Mouse (Mus musculus): Measurements from ENCODE around the gene Tll2.

Gene Tll2

DNA sequence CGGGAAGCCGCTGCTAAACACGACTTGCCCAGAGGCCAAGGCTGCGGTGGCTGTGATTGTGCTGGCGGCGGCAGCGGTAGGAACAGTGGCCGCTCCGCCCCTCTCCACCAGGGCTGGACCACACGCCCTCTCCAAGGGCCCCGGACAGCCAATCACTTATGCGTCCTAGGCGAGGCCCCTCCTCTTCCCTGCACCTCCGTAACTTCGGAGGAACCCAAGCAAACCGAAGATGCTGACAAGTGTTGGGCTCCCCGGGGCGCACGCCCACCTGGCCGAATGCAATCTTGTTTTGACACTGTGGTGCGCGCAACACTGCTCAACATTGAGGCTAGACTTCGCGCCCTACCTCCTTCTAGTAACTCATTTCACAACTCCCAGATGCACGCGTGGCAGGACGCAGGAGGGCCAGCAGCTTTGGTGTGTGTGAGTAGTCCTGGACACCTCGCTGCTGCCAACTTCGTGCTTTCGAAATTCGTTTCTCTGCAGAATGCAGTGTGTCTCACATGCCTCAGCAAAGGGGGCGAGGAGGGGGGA lies at the start of gene Tll2:
Gene Tll2, minus strand, starts transcription at position 25 of the 534 bp plus-strand sequence.
- DNase-seq, result peak; percentile 30 to 38

DNA sequence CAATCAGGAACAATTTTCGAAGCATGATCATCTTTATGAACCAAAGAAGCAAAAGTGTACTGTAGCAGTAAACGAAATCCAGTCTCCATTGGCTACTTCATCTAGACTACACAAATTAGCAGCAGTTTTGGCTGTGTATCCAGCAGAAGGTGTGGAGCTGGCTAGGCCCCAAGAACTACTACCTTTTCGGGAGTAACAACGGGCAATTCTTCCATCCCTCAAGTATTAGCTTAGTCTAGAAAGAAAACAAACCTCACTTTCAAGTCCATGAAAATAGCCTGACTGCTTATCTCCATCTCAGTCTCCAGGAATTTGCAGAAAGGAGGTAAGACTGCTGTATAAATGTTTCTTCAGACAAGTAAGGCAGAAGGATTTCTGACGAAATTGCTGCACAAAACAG lies 47.9 kb upstream of the Tll2 start:
- no peak for DNase-seq

DNA sequence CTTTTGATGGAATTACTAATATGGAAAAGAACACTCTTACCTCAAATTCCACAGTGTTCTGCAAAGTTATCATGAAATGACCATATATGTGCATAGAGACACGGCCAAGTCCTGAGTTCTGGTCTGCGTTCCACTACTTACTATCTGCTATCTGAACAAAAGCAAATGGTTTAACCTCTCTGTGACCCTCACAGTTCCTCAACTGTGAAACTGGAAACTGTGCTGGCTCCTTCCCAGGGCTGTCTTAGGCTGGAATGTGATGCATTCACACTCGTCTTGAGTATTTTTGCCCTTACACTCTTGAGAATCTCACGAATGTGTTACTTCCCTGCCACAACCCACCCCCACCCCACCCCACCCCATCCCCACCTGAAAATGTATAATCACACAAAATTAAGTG lies 42.3 kb upstream of the Tll2 start:
- no peak for DNase-seq

DNA sequence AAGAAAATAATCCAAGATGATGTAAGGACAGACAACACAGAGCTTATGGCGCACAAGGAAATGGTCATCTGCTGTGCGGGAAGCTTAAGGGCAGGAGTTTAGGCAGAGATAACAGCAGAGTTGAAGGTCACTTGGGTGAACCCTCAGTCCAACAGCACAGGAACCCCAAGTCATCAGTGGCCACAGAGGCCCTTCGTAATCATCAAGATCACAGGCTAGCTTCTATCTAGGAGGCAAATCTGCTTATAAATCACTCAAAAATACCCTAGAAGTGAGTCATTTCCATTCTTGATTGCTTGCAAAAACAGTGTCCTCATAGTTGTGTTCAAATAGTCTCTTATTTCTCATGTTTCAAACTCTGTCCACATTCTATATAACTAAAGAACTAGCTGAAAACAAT lies 41.6 kb upstream of the Tll2 start:
- DNase-seq, result no peak

DNA sequence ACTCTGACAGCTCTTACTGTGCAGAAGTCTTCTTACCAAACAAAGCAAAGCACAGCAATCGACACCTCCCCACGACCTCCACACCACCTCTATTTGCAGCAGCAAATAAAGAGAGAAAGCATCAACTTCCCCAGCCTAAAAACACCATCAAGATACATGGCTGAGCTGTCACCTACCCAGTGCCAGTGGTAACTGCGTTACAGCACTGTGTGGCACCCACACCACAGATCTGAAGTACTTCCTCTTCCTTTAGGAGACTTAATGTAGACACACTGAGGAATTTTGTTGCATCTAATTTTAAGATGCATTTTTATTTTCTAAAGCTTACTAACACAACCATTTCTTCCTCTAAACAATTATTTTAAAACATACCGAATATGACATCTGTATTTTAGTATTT lies 39.6 kb upstream of the Tll2 start:
- no peak for DNase-seq

DNA sequence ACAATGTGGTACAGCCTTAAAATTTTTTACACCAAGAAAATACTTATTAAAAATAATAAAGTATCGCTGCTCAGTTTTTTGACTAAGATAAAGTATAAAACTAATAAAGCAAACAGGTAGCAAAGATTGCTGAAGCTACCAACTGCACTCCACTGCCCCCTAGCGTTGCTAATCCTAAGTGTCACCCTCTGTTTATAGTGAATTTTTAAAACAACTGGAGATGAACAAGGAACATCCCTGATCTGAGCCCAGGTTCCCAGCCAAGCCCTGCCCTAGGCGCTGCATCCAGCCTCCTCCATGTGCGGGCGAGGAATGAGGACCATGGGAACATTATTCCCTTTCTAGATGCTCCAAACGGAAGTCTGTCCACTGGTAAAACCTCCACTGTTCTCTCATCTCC lies 37.9 kb upstream of the Tll2 start:
- peak; percentile 69 to 73 for DNase-seq

DNA sequence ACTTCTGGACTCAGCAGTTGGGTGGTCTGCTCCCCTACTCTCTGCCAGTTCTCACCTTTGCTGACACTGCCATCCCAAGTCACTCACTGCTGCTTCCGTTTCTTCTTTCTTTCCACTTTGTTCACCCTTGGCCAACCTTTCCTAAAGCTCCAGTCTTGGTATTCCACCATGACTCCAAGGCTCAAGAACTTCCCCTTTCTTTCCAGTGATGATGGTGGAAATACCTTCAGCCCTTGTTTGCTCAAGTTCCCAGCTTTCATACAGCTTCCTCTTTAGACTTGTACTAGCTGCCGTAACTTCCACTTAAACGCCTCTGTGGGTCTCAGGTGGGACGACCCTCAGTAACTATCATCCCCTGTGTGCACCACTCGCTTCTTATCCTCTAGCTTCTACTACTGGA lies 35.4 kb upstream of the Tll2 start:
- no peak for DNase-seq

DNA sequence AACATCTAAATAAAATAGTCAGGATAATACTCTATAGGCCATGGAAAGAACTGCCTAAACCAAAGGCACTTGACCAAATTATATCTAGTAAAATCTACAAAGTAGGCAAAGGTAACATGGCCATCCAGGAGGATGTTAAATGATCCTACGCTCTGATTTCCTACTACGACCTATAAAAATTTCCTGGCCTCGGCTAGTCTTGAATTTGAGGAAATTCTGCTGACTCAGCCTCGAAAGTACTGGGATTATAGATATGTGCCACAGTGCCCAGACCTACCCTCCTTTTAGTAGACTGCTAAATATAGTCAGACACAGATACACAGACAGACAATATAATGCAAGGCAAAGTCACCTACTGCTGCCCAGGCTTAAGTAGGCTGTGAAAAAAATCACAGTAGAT lies 27.1 kb upstream of the Tll2 start:
- no peak for DNase-seq

DNA sequence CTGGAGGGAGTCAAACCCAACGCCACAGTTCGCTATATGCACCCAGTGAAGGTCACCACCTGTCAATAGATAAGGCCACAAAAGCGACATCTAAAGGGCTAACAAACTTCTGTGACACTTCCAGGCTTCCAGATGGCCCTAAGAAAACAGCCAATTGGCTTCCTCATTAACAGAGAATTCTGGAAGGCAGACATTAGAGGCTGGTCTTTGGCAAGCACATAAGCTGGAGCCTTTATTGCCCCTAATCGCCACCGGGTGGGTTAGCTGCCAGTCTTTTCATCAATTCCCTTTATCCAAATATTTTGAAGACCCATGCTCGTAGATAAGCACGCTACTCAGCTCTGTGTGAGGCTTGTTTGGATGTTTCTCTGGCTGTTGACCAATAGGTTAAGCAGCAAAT lies 1.7 kb upstream of the Tll2 start:
- no peak for DNase-seq

DNA sequence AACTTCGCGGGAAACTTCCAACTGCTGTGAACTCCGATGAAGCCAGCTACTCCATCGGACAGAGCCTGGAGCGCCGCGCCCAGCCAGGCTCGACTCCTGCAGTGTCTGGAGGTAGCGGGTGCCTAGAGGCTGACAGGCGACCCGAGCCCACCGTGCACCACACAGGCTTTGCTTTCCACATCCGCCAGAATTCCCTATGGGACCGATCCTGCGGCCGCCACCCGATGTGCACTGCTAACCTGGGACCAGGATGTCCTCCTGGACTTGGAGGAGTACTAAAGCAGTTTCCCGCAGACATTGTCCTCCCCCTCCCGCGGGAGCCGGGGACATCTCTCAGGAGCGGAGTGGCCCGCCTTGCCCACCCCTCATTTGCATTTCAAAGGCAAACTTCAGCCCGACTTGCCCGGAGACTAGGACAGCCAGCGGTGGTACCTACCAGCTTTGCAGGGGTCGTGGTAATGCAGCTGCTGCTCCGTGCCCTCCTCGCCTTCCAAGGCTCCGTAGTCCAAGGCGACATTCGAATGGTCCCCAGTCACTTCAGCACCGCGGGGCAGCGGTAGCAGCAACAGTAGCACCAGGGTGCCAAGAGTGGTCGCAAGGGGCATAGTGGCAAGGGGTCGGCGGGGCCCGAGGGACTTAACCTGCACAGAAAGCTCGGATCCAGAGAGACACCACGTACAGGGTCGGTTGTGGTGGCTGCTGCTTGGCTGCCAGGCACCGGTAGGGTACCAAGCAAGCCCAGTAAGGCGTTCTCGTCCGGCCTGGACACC lies 409 bp downstream of the Tll2 start:
- peak in 1 of 2 experiments; percentile 14 for DNase-seq

DNA sequence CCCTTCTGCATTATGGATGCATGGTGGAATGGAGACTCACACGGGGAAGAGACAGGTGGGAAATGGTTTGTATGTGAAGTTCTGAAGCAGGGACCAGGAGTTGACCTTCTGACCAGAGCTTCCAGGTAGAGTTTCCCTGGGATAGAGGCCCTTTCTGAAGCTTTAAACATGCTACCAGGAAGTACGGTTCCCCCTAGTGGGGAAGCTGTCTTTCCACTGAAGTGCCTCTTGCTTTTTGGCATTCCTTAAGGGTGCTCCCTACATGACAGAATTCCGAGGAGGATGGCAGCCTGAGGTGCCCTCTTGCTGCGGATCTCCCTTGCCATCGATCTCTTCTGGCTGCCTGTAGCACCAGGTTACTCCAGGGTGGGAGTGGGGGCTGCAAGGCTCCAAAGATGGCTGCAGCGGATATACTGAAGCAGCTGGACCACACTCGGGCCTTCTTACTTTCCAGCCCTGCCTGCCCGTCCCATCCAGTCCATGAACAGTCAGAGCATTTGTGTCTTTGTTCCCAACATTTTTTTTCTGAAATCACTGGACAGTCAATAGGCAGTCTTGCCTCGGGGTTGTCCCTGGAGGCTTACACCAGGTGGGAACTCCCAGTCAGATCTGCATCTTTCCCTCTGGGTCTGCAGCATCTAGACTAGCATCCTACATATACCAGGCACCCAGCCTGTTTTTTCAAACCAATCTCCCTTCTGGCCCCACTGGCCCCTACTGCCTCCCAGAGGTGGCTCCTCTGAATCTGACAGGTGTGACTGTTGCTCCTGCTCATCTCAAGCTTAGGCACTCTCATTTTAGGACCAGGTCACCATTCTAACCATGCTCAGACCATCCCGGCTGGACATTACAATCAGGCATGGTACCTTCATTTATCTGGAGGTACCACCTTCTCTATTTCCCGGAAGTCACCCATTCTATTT lies 2.2 kb downstream of the Tll2 start:
- no peak for DNase-seq

DNA sequence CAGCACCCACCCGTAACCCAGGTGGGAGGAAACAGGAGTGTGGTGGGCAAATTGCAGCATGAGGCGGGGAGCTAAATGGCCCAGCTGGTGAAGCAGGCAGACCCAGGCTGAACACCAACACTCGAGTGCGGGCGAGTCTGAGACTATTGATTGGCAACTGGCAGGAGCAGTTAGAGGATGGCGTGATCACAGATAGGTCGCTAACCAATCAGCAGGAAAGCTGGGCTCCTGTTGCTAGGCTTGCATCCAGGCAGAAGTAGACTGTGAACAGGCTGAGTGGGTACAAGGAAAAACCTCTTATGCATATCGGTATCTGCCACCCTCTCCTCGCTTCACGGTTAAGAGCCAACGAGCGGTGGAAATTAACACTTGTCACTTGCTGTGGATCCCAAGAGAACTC lies 9.0 kb downstream of the Tll2 start:
- no peak for DNase-seq

DNA sequence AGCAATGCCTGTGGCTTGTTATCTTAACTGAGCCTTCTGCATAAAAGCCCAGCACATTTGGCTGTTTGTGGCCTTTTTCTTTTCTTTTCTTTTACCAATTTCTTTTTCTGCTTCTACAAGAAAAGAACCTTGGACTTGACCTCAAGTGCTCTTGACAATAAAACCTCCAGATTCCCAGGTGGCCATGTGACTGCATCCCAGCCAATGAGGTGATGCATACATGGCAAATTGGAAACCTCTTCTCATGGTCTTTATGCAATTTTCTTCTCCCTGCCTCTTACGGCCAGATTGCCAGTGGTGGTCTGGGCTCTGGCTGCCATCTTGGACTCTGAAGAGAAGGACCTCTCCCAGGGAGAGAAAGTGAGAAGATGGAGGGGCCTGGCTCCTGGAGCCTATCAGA lies 13.3 kb downstream of the Tll2 start:
- no peak for DNase-seq

DNA sequence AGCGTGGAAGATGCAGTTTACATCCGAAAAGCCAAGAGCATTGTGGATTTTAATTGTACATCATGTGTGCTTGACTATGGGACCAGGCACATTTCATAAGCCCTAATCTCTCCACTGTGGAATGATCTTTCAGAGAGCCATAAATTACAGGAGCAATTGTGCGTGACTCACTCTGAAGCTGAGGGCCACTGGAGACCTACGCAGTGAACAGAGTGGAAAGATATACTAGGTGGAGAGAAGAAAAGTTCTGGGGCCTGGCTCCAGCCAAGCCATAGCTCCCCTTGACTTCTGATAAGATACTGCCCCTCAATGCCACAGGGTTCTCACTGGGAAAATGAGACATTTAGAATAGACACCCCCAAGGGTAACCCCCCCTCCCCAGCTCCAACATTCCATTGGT lies 13.7 kb downstream of the Tll2 start:
- no peak for DNase-seq

DNA sequence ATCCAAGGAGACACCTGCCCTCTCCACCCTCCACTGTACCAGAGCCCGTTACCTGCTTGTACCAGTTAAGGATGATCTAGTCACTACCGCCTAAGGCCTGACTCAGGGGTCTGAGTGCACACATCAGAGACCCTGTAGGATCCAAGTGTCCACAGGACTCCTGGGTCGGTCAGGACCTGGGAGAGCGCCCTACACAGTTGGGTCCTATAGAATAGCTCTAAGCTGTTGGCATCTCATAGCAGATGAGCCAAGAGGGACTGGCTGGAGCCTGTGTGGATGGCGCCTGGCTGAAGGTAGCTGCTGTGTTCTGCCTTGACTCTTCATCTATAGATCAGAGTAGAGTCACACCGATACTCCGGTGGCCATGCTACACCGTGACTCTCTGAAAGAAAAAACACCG lies 14.9 kb downstream of the Tll2 start:
- DNase-seq, result no peak

DNA sequence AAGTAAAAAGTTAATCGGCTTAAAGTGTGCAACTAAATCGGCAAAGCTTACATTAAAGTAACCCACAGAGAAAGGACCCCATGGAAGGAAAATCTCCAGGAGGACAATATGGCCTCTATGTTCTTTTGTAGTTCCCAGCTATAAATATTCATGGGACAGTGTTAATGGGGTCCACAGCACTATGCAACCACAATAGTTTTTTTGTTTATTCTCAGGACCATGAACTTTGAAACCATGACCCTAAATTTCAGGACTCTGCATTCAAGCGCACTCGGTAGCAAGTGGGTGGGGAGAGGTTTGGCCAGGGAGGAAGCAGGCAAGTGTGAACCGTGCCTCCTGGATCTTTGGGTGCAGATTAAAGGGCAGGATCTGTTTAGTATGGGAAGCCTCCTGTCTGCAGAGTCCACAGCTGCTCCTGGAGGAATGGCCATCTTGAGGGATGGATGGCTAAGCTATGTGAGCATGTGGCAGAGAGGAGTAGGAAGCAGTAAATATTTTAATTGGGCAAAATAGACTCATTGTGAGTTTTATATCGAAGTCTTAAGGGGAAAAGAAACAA lies 15.7 kb downstream of the Tll2 start:
- DNase-seq, result no peak

DNA sequence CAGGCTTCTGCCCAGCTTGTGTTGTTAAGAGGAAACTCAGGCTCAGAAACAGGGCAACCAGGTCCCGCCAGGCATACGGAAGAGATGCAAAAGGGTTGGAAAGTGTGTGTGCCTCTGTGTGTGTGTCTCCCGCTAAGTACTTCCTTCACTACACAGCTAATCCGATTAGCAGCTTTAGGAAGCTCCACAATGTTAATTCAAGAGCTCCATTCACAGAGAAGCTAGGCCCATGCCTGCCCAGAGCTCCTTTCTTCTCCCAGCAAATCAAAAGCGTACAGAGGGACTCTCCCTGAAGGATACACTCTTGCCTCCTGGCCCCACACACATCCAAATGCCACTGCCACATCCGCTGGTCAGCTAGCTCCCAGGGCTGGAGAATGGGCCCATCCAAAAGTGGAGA lies 29.3 kb downstream of the Tll2 start:
- DNase-seq, result no peak

DNA sequence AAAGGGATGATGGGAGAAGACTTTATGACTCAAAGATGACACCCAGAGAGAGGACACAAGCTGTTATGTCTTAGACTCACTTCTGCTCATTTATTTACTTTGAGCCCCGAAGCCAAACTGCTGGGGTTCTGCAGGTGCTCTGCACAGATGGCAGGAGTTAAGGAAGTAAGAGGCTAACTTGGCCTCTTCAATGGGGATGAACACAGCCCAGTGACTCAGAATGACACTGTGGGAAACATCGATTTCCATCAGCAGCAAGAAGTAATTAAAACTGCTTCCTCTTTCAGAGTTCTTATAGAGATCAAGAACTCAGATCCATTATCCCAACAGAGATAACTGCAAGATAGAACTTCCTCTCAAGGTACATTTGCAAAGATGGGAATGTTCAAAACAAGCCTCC lies 29.8 kb downstream of the Tll2 start:
- no peak for DNase-seq

DNA sequence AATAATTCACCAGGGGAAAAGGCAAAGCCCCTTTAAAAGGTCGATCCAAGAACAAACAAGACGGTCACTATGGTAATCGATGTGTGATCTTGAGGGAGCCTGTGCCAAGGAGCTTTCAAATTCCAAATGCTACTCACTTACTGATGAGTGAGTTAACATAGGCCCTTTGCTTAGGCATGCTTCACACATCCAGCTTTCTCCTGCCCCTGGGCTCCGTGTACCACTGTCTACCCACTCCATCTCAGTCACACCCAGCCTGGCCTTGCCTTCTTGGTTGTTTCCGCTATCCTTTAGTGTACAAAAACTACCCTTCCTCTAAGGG lies 40.8 kb downstream of the Tll2 start:
- no peak for DNase-seq

DNA sequence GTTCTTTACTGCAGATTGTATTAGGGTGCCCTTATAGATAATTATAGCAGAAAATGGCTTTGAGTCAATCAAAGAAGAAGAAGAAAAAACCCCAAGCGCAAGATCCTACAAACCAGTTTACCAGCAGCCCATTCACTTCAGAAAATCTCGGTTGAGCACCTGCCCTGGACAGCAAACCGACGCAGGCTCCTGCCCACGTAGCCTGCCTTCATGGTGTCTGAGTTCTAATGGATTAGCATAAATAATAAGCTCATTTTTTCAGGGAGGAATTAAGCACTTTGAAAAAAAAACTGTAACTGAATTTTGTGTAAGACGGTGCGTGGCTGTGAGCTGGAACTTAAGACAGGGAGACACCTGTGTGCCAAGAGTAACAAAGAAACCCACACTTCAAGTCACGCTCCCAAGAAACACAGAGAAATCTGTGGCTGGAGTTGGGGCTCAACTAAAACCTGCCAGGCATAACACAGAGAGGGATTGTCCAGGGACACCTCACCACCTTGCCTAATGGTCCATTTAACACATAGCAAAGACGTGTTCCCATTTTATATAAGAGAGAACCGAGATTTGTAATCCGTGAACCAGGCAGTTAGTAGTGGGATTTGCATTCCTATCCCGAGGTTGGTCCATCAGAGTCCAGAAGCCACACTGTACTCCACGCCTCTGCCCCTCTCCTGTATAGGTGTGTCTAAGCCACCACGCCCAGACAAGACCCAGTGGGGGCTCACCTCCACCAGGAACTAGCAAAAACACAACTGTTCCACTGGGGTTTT lies 41.3 kb downstream of the Tll2 start:
- no peak for DNase-seq

DNA sequence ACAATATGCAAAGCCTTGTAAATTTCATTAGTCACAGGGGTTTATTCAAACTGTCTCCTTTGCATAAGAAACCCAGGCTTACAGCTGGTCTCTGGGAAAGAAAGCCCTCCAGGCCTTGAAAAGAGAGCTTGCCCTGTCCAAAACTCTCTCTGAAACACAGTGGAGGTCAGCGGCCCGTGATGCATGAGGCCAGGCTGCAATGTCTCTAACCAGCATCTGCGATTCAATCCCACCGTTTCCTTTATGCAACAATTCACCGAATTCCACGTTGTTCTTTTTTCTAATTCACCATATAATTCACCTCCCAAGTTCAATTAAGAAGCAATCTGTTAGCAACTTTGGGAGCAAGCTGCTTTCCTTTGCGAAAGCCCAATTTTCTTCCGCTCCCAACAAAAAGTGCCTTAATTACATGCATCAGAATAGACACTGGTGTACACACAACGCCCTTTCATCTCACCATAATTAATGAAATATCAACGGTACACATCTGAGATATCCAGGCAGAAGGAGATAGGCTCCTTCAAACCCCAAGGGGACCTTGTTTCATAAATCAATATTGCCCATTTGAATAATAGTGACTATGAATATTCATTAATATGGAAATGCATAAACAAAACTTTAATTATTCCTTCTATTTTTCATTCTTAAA lies 42.1 kb downstream of the Tll2 start:
- DNase-seq, result no peak

DNA sequence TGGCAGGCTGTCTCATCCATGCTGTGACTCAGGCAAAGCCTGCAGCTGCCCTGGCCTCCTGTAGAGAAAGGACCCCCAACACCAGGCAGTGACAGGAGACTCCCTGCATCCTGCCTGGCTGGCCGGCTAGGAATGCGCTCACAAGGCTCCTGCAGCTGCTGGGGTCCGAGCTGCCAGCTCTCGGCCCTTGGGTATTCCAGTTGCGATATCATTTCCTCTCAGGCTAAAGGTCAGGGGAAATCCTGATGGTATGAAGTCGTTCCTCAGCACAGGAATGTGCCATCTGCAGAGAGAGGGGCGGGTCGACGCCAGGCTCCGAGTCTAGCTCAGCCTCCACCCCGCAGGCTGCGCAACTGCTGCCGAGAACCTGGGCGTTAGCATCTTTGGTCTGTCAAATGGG lies 46.2 kb downstream of the Tll2 start:
- DNase-seq, result no peak

DNA sequence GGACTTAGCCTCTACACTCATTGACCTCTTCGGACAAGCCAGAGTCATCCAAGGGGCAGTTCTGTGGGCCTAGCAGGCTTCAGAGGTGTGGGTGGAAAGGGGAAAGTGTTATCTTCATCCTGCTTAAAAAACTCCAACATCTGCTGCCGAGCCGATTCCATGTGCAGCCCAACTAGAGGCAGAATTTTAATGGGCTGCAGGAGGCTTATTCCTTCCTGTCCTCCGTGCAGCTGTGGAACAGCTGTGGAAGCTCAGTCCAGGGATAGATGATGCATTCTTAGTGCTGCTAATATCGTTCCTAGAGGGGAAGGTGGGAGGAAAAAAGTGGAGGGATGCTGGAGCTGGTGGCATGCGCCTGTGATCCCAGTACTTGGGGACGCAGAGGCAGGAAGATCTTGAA lies 52.0 kb downstream of the Tll2 start:
- no peak for DNase-seq
